Mouse (Mus musculus): ENCODE data around the gene Kif13a.

GRCm38 (mm10) chr13:46779831-46780230, 149.8 kb downstream of the Kif13a start:
- no peak for TF ChIP-seq CTCF (IDR thresholded peaks at IDR 0.05; ENCODE audit: borderline replicate concordance, insufficient read depth, low read depth, low read length)
- no peak for TF ChIP-seq POLR2A (IDR thresholded peaks at IDR 0.05; ENCODE audit: borderline replicate concordance, insufficient read depth, low read length)

All from cerebellum, adult 2 months (tissue).